Mouse (Mus musculus): ENCODE results near the gene Mast4. TPM values are rescaled to one million over a fixed set of nuclear protein-coding genes. Genes with fewer than 3 reads are reported as not detected.

Gene Mast4
- polyA plus RNA-seq, 1 experiment from 2014 or later: 33.0 TPM

DNA sequence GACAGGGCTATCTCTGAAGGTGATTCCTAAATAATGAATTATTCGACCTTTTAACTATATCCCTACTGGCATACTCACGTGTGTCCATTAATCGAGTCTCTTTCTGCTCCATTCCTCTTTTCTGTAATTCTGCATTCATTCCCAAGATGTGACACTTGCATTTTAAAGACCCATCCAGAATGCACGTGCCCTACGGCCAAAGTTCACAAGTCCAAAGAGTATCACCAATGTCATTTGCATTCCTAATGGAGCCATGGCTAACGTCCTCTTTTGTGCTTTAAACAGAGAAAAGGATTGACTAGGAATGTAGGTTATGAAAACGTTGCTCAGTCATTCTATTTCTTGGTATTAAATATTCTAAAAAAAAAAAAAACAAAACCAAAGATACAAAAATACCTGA lies 157.4 kb downstream of the Mast4 start:
- 35% methylated on average over 7 of the region's 7 CpGs for WGBS
- ATAC-seq (ENCODE audit: low read depth): no peak
- Histone ChIP-seq H3K4me3 (ENCODE audit: low read depth, low read length) (no peak overlapping the region), H3K9ac (replicated peaks; ENCODE audit: low read depth, low read length) (no peak overlapping the region), H3K27ac (ENCODE audit: low read depth, low read length) (no peak overlapping the region), H3K4me1 (ENCODE audit: control insufficient read depth, insufficient read depth, low read length) (0 out of 2 replicates have a peak, but pooled peaks cover 2% of the 10 kb centered on the region), H3K27me3 (ENCODE audit: control insufficient read depth, insufficient read depth, low read length) (no peaks in the 10 kb centered on the region), H3K36me3 (ENCODE audit: control insufficient read depth, insufficient read depth, low read length) (no peaks in the 10 kb centered on the region), H3K9me3 (ENCODE audit: control insufficient read depth, low read length) (no peaks in the 10 kb centered on the region), H3K4me2 (ENCODE audit: low read depth, low read length) (no peak overlapping the region)

- no peaks in the 10 kb centered on the region for H3K9me3 ChIP-seq (ENCODE audit: control insufficient read depth, low read length)
- no peak overlapping the region for H3K27ac ChIP-seq (ENCODE audit: low read depth, low read length)
- H3K4me2 ChIP-seq (ENCODE audit: low read depth, low read length): no peak overlapping the region
- no peaks in the 10 kb centered on the region for H3K36me3 ChIP-seq (ENCODE audit: control insufficient read depth, insufficient read depth, low read length)
- WGBS: 85% methylated on average over 5 of the region's 5 CpGs
- no peak overlapping the region for H3K9ac ChIP-seq (replicated peaks; ENCODE audit: low read depth, low read length)
- no peaks in the 10 kb centered on the region for H3K27me3 ChIP-seq (ENCODE audit: control insufficient read depth, insufficient read depth, low read length)
- no peak overlapping the region for H3K4me3 ChIP-seq (ENCODE audit: low read depth, low read length)
- no peak for ATAC-seq (ENCODE audit: low read depth)
- 0 out of 2 replicates have a peak, but pooled peaks cover 2% of the 10 kb centered on the region for H3K4me1 ChIP-seq (ENCODE audit: control insufficient read depth, insufficient read depth, low read length)
Observed at GRCm38 (mm10) chr13:103174431-103174830, 159.9 kb downstream of the Mast4 start.

DNA sequence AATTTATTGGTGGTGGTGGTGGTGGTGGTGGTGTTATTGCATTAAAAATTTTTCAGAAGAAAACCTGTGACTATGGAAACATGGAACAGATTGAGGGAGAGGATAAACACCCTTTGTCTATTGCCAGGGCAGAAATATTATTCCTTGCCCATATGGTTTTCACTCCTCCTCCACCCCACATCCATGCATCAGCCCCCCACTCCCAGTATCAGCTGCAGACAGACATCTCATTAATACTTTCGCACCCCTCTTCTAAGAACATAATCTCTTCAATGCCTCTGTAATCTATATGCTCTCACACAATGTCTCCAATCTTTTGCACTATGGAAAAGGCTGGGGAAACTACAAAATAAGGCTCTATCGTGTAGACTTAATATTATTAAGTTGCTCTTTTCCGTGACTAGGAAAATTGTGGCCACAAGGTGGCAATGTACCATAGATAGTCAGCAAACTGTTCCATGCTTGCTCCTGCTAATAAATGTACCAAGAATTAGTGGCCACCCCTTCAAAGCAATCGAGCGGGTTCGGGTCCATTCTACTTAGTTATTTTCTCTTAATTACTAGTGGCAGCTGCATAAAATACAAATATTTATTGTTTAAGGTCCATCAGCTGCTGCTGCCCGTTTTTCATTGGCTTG lies 160.6 kb downstream of the Mast4 start:
- no peak overlapping the region for H3K9ac ChIP-seq (replicated peaks; ENCODE audit: low read depth, low read length)
- no peak overlapping the region for H3K27ac ChIP-seq (ENCODE audit: low read depth, low read length)
- no peaks in the 10 kb centered on the region for H3K9me3 ChIP-seq (ENCODE audit: control insufficient read depth, low read length)
- no peak overlapping the region for H3K4me3 ChIP-seq (ENCODE audit: low read depth, low read length)
- no peak overlapping the region; the same call in 1 of the 2 replicates for H3K4me2 ChIP-seq (ENCODE audit: low read depth, low read length)
- peak; percentile 81; the same call in 1 of the 2 replicates for ATAC-seq (ENCODE audit: low read depth)
- H3K36me3 ChIP-seq (ENCODE audit: control insufficient read depth, insufficient read depth, low read length): no peaks in the 10 kb centered on the region
- H3K4me1 ChIP-seq (ENCODE audit: control insufficient read depth, insufficient read depth, low read length): 0 out of 2 replicates have a peak, but pooled peaks cover 2% of the 10 kb centered on the region
- WGBS: 21% methylated on average over 7 of the region's 7 CpGs
- H3K27me3 ChIP-seq (ENCODE audit: control insufficient read depth, insufficient read depth, low read length): no peaks in the 10 kb centered on the region

DNA sequence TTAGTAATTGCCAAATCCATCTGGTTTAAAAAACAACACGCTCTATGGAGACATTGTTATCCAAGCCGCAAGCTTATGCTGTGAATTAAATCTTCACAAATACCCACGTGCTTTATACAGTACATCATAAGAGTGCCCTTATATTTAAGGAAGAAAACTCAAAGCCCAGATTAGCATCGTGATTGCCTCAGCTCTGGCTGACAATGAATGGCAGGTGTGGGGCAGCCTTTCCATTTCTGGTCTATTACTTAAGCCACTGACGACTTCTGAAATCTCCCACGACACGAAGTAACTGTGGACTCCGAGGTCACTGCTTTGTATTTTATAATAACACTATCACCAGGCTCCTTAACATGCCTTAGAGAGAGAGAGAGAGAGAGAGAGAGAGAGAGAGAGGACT lies 182.4 kb downstream of the Mast4 start:
- no peaks in the 10 kb centered on the region for H3K36me3 ChIP-seq (ENCODE audit: control insufficient read depth, insufficient read depth, low read length)
- no peak overlapping the region for H3K9ac ChIP-seq (replicated peaks; ENCODE audit: low read depth, low read length)
- H3K27me3 ChIP-seq (ENCODE audit: control insufficient read depth, insufficient read depth, low read length): no peaks in the 10 kb centered on the region
- H3K27ac ChIP-seq (ENCODE audit: low read depth, low read length): no peak overlapping the region
- WGBS: 86% methylated on average over 8 of the region's 8 CpGs
- no peak overlapping the region for H3K4me3 ChIP-seq (ENCODE audit: low read depth, low read length)
- H3K4me1 ChIP-seq (ENCODE audit: control insufficient read depth, insufficient read depth, low read length): no peaks in the 10 kb centered on the region
- no peak for ATAC-seq (ENCODE audit: low read depth)
- no peak overlapping the region for H3K4me2 ChIP-seq (ENCODE audit: low read depth, low read length)
- H3K9me3 ChIP-seq (ENCODE audit: control insufficient read depth, low read length): no peaks in the 10 kb centered on the region

- H3K27ac ChIP-seq (ENCODE audit: low read depth, low read length): no peak overlapping the region
- no peak overlapping the region for H3K9ac ChIP-seq (replicated peaks; ENCODE audit: low read depth, low read length)
- WGBS: 39% methylated on average over 11 of the region's 11 CpGs
- H3K4me1 ChIP-seq (ENCODE audit: control insufficient read depth, insufficient read depth, low read length): no peaks in the 10 kb centered on the region
- H3K4me3 ChIP-seq (ENCODE audit: low read depth, low read length): no peak overlapping the region
- no peaks in the 10 kb centered on the region for H3K27me3 ChIP-seq (ENCODE audit: control insufficient read depth, insufficient read depth, low read length)
- H3K36me3 ChIP-seq (ENCODE audit: control insufficient read depth, insufficient read depth, low read length): no peaks in the 10 kb centered on the region
- H3K4me2 ChIP-seq (ENCODE audit: low read depth, low read length): no peak overlapping the region
- no peak for ATAC-seq (ENCODE audit: low read depth)
- no peaks in the 10 kb centered on the region for H3K9me3 ChIP-seq (ENCODE audit: control insufficient read depth, low read length)
Observed at GRCm38 (mm10) chr13:103151171-103151570, 183.1 kb downstream of the Mast4 start.

- Histone ChIP-seq H3K27me3 (ENCODE audit: control insufficient read depth, insufficient read depth, low read length) (no peaks in the 10 kb centered on the region), H3K4me2 (ENCODE audit: low read depth, low read length) (no peak overlapping the region), H3K27ac (ENCODE audit: low read depth, low read length) (no peak overlapping the region), H3K9me3 (ENCODE audit: control insufficient read depth, low read length) (no peaks in the 10 kb centered on the region), H3K36me3 (ENCODE audit: control insufficient read depth, insufficient read depth, low read length) (no peaks in the 10 kb centered on the region), H3K9ac (replicated peaks; ENCODE audit: low read depth, low read length) (no peak overlapping the region), H3K4me3 (ENCODE audit: low read depth, low read length) (no peak overlapping the region), H3K4me1 (ENCODE audit: control insufficient read depth, insufficient read depth, low read length) (no peaks in the 10 kb centered on the region)
- no peak for ATAC-seq (ENCODE audit: low read depth)
- 72% methylated on average over 4 of the region's 4 CpGs for WGBS
Observed at GRCm38 (mm10) chr13:103150671-103151070, 183.6 kb downstream of the Mast4 start.

DNA sequence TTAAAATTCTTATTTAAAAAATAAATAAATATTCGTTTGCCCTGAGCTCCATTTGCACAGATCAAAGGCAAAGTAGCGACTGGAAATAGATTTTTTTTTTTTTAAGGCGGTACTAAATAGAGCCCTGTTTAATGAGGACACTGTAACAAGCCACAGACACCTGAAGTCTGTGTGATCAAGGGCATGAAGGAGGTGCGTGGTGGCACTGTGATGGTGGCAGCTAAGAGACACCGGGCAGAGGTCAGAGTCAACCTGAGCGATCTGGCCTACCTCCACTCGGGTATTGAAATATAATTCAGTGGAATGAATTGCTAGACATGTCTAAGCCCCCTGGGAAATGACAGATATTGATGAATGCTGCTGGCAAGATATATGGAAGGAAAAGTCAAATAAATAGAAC lies 184.9 kb downstream of the Mast4 start:
- Histone ChIP-seq H3K27me3 (ENCODE audit: control insufficient read depth, insufficient read depth, low read length) (no peaks in the 10 kb centered on the region), H3K9ac (replicated peaks; ENCODE audit: low read depth, low read length) (no peak overlapping the region), H3K27ac (ENCODE audit: low read depth, low read length) (no peak overlapping the region), H3K9me3 (ENCODE audit: control insufficient read depth, low read length) (no peaks in the 10 kb centered on the region), H3K4me3 (ENCODE audit: low read depth, low read length) (no peak overlapping the region), H3K4me2 (ENCODE audit: low read depth, low read length) (no peak overlapping the region), H3K36me3 (ENCODE audit: control insufficient read depth, insufficient read depth, low read length) (no peaks in the 10 kb centered on the region), H3K4me1 (ENCODE audit: control insufficient read depth, insufficient read depth, low read length) (0 out of 2 replicates have a peak, but pooled peaks cover 3% of the 10 kb centered on the region)
- no peak for ATAC-seq (ENCODE audit: low read depth)
- WGBS: 80% methylated on average over 7 of the region's 7 CpGs

- 68% methylated on average over 5 of the region's 5 CpGs for WGBS
Observed at GRCm38 (mm10) chr13:103144343-103144742, 190.0 kb downstream of the Mast4 start.

DNA sequence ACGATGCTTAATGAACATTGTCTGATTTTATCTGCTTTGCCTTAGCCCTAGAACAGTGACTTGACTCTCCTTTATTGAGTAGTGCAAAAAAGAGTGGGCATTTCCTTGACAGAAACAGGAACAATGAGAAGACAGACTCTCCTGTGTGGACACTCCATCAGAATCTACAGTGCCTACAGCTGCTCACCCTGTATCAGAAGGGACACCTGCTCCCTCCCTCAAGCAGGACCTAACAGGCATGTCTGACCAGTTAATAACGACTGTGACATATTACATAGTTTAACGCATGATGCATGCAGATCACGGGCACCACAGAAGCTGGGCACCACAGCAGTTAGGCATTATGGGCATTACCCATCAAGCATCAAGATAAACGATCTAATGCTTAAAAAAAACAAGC lies 193.0 kb downstream of the Mast4 start:
- 55% methylated on average over 5 of the region's 5 CpGs for WGBS
- Histone ChIP-seq H3K9me3 (ENCODE audit: control insufficient read depth, low read length) (no peaks in the 10 kb centered on the region), H3K9ac (replicated peaks; ENCODE audit: low read depth, low read length) (no peak overlapping the region), H3K4me2 (ENCODE audit: low read depth, low read length) (no peak overlapping the region), H3K27me3 (ENCODE audit: control insufficient read depth, insufficient read depth, low read length) (no peaks in the 10 kb centered on the region), H3K4me1 (ENCODE audit: control insufficient read depth, insufficient read depth, low read length) (0 out of 2 replicates have a peak, but pooled peaks cover 5% of the 10 kb centered on the region), H3K27ac (ENCODE audit: low read depth, low read length) (no peak overlapping the region), H3K4me3 (ENCODE audit: low read depth, low read length) (no peak overlapping the region), H3K36me3 (ENCODE audit: control insufficient read depth, insufficient read depth, low read length) (no peaks in the 10 kb centered on the region)
- no peak for ATAC-seq (ENCODE audit: low read depth)

More at GRCm38 (mm10) chr13:103144343-103144742, 190.0 kb downstream of the Mast4 start:
- 0 out of 2 replicates have a peak, but pooled peaks cover 5% of the 10 kb centered on the region for H3K4me1 ChIP-seq (ENCODE audit: control insufficient read depth, insufficient read depth, low read length)
- no peak overlapping the region for H3K9ac ChIP-seq (replicated peaks; ENCODE audit: low read depth, low read length)
- H3K4me2 ChIP-seq (ENCODE audit: low read depth, low read length): no peak overlapping the region
- no peaks in the 10 kb centered on the region for H3K27me3 ChIP-seq (ENCODE audit: control insufficient read depth, insufficient read depth, low read length)
- H3K27ac ChIP-seq (ENCODE audit: low read depth, low read length): no peak overlapping the region
- H3K36me3 ChIP-seq (ENCODE audit: control insufficient read depth, insufficient read depth, low read length): no peaks in the 10 kb centered on the region
- ATAC-seq (ENCODE audit: low read depth): no peak
- H3K4me3 ChIP-seq (ENCODE audit: low read depth, low read length): no peak overlapping the region
- no peaks in the 10 kb centered on the region for H3K9me3 ChIP-seq (ENCODE audit: control insufficient read depth, low read length)
